Mouse (Mus musculus) neural tube, embryonic 11.5 days (tissue): ENCODE results near the gene Gm9736. TPM values are rescaled to one million over a fixed set of nuclear protein-coding genes. Genes with fewer than 3 reads are reported as not detected.
"Not testable (repeated sequence)": the region's sequence is repeated elsewhere in the genome, so short reads cannot be mapped to it uniquely, and the experiment has no call there.

Source experiments
- ATAC-seq: fragments of 200-750 bp; cut with Nextera tagmentation; 2 replicates; pipeline ENCODE4 v1.8.0; 2017; ENCODE audit warnings: moderate number of reproducible peaks, mild to moderate bottlenecking, moderate TSS enrichment, moderate library complexity; ENCODE audit not compliant: insufficient read depth, low FRiP score, low TSS enrichment
- DNase-seq: peaks from one replicate; pipeline ENCODE4 v3.0.0-alpha.2; 2015; ENCODE audit warnings: low spot score
- H3K27ac ChIP-seq: fragments of 300-500 bp; sonication (generic); 2 replicates; pipeline ENCODE4 v1.5.1; 2014; ENCODE audit warnings: low read depth, mild to moderate bottlenecking, low read length
- H3K27me3 ChIP-seq: fragments of 300-500 bp; sonication (generic); 2 replicates; pipeline ENCODE4 v1.6.1; 2014; ENCODE audit warnings: mild to moderate bottlenecking, low read length, mixed read lengths; ENCODE audit not compliant: control insufficient read depth, insufficient read depth
- H3K36me3 ChIP-seq: fragments of 300-500 bp; sonication (generic); 2 replicates; pipeline ENCODE4 v1.6.1; 2014; ENCODE audit warnings: mild to moderate bottlenecking, low read length, moderate library complexity, mixed read lengths; ENCODE audit not compliant: control insufficient read depth, insufficient read depth
- H3K4me1 ChIP-seq: fragments of 300-500 bp; sonication (generic); 2 replicates; pipeline ENCODE4 v1.6.1; 2014; ENCODE audit warnings: low read length, mixed read lengths; ENCODE audit not compliant: control insufficient read depth, insufficient read depth
- H3K4me2 ChIP-seq: fragments of 300-500 bp; sonication (generic); 2 replicates; pipeline ENCODE4 v1.6.1; 2014; ENCODE audit warnings: low read depth, mild to moderate bottlenecking, moderate library complexity
- H3K4me3 ChIP-seq: fragments of 300-500 bp; sonication (generic); 2 replicates; pipeline ENCODE4 v1.5.1; 2014; ENCODE audit warnings: low read depth, low read length
- H3K9ac ChIP-seq: fragments of 300-500 bp; sonication (generic); 2 replicates; pipeline ENCODE4 v1.6.1; 2014; ENCODE audit warnings: mild to moderate bottlenecking, low read length
- H3K9me3 ChIP-seq: fragments of 300-500 bp; sonication (generic); 2 replicates; pipeline ENCODE4 v1.6.1; 2016; ENCODE audit warnings: low read length; ENCODE audit not compliant: control insufficient read depth
- WGBS: fragments of 180-500 bp; shearing (Covaris S2); extraction: QIAGEN DNeasy Blood & Tissue Kit; methylation state at CpG from one replicate; pipeline ENCODE4 v1.1.7; 2014; 5-methylcytosine and 5-hydroxymethylcytosine counted together
- polyA plus RNA-seq: library from polyadenylated mRNA; unstranded; fragments of >200 nt; fragmentation: Nextera tagmentation; extraction: Ambion mirVana; gene quantifications from 2 replicates; pipeline ENCODE4 v1.2.1, GENCODE M21; 2014

The Gm9736 gene
- polyA plus RNA-seq, 1 experiment from 2014 or later: not detected

GRCm38 (mm10) chr10:77713734-77714133 lies 37.4 kb downstream of the Gm9736 start:
- Histone ChIP-seq H3K9me3 (no peaks in the 10 kb centered on the region), H3K4me1 (no peaks in the 10 kb centered on the region), H3K36me3 (no peaks in the 10 kb centered on the region), H3K9ac (no peak overlapping the region), H3K27me3 (no peaks in the 10 kb centered on the region), H3K4me2 (no peak overlapping the region), H3K27ac (no peak overlapping the region), H3K4me3 (no peak overlapping the region)
- DNase-seq: no peak
- WGBS: 73% methylated on average over 4 of the region's 4 CpGs
- no peak for ATAC-seq

DNA sequence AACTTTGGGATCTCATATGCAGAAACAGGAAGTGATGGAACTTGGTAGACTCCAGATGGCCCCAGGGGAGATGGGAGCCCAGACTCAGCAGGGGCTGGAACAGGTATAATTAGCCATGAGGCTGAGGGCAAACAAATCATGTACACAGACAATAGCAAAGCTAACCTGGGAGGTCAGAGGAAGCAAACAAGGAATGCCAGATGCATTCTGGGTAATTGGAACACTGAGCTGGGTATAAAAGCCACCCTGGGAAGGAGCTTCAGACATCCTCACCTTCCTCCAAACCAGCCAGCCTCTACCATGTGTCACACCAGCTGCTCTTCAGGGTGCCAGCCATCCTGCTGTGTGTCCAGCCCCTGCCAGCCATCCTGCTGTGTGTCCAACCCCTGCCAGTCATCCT lies 40.0 kb downstream of the Gm9736 start, which contains the start of gene Gm10024:
Gene Gm10024, plus strand, starts transcription at position 301 of the 400 bp plus-strand sequence.
- not testable (repeated sequence) for H3K9ac ChIP-seq, H3K36me3 ChIP-seq, H3K27ac ChIP-seq, H3K9me3 ChIP-seq, H3K4me2 ChIP-seq, ATAC-seq, H3K27me3 ChIP-seq, H3K4me1 ChIP-seq, H3K4me3 ChIP-seq, DNase-seq

DNA sequence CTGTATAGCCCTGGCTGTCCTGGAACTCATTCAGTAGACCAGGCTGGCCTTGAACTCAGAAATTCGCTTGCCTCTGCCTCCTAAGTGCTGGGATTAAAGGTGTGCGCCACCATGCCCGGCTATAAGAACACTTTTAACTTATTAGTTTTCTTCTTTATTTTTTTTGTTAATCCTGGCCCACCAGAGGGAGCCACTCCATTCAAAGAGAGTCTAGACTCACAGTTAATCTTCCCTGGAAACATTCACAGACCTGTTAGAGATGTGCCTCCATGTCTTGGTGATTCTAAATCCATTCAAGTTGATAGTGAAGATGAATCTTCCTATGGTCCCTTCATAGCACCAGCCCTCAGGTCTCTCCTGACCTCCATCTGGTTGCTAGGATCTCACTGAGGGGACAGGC lies 41.3 kb downstream of the Gm9736 start:
- no peaks in the 10 kb centered on the region for H3K9me3 ChIP-seq
- no peak for DNase-seq
- no peak overlapping the region for H3K4me2 ChIP-seq
- H3K27me3 ChIP-seq: no peaks in the 10 kb centered on the region
- H3K9ac ChIP-seq: no peak overlapping the region
- 84% methylated on average over 3 of the region's 3 CpGs for WGBS
- ATAC-seq: no peak
- H3K36me3 ChIP-seq: no peaks in the 10 kb centered on the region
- no peak overlapping the region for H3K4me3 ChIP-seq
- H3K4me1 ChIP-seq: no peaks in the 10 kb centered on the region
- no peak overlapping the region for H3K27ac ChIP-seq

GRCm38 (mm10) chr10:77706326-77706725 lies 44.8 kb downstream of the Gm9736 start, which contains the start of gene Gm10272:
TSS of gene Gm10272 (plus strand) at chr10:77706626.
- Histone ChIP-seq H3K4me3 (no peak within 1 kb of the TSS), H3K36me3 (no peaks in the 10 kb centered on the region), H3K4me1 (no peaks in the 10 kb centered on the region), H3K9me3 (no peaks in the 10 kb centered on the region), H3K9ac (no peak within 1 kb of the TSS), H3K27me3 (no peaks in the 10 kb centered on the region), H3K27ac (no peak within 1 kb of the TSS), H3K4me2 (no peak within 1 kb of the TSS)
- 93% methylated on average over 1 of the region's 1 CpGs for WGBS
- no peak for ATAC-seq
- DNase-seq: no peak

Other genes with a start within 250 kb of the Gm9736 start
- gene Fam207a, start 235.6 kb downstream of the Gm9736 start, polyA plus RNA-seq: 45.7 and 49.0 TPM in 2 replicates
- 1.5 TPM in 2 replicates for gene Itgb2, start 221.1 kb downstream of the Gm9736 start, polyA plus RNA-seq
- 71.4 and 72.1 TPM in 2 replicates for gene Pttg1ip, start 169.6 kb downstream of the Gm9736 start, polyA plus RNA-seq
- gene Sumo3, start 145.3 kb downstream of the Gm9736 start, polyA plus RNA-seq: 334 and 346 TPM in 2 replicates
- 1.4 and 4.8 TPM in 2 replicates for gene Gm49325, start 145.2 kb downstream of the Gm9736 start, polyA plus RNA-seq
- gene Ube2g2, start 129.1 kb downstream of the Gm9736 start, polyA plus RNA-seq: 65.9 and 66.0 TPM in 2 replicates
- gene Tspear, start 64.8 kb downstream of the Gm9736 start, polyA plus RNA-seq: 0.92 and 1.0 TPM in 2 replicates
- gene Gm19402, start 60.6 kb downstream of the Gm9736 start, polyA plus RNA-seq: not detected in 2 replicates
- not detected in 2 replicates for gene Gm9508, start 54.1 kb downstream of the Gm9736 start, polyA plus RNA-seq
- not detected in 2 replicates for gene Gm10272, start 44.7 kb downstream of the Gm9736 start, polyA plus RNA-seq
- gene Gm10024, start 39.9 kb downstream of the Gm9736 start, polyA plus RNA-seq: not detected in 2 replicates
- gene Gm10142, start 35.5 kb downstream of the Gm9736 start, polyA plus RNA-seq: not detected in 2 replicates
- gene Krtap12-1, start 30.8 kb downstream of the Gm9736 start, polyA plus RNA-seq: not detected in 2 replicates
- not detected in 2 replicates for gene Gm10100, start 24.9 kb downstream of the Gm9736 start, polyA plus RNA-seq
- gene Gm18596, start 8.7 kb downstream of the Gm9736 start, polyA plus RNA-seq: not detected in 2 replicates
- not detected in 2 replicates for gene Gm3233, start 8.3 kb upstream of the Gm9736 start, polyA plus RNA-seq
- gene Gm3238, start 20.0 kb upstream of the Gm9736 start, polyA plus RNA-seq: not detected in 2 replicates
- not detected in 2 replicates for gene Gm7138, start 25.6 kb upstream of the Gm9736 start, polyA plus RNA-seq
- not detected in 2 replicates for gene Gm3250, start 31.2 kb upstream of the Gm9736 start, polyA plus RNA-seq
- not detected in 2 replicates for gene Gm7137, start 36.8 kb upstream of the Gm9736 start, polyA plus RNA-seq
- not detected in 2 replicates for gene Gm9639, start 43.7 kb upstream of the Gm9736 start, polyA plus RNA-seq
- gene Gm19668, start 47.8 kb upstream of the Gm9736 start, polyA plus RNA-seq: not detected in 2 replicates
- gene Gm9507, start 60.5 kb upstream of the Gm9736 start, polyA plus RNA-seq: not detected in 2 replicates
- gene Gm2696, start 63.3 kb upstream of the Gm9736 start, polyA plus RNA-seq: not detected in 2 replicates
- gene Krtap10-4, start 75.7 kb upstream of the Gm9736 start, polyA plus RNA-seq: not detected in 2 replicates
- not detected in 2 replicates for gene Krtap10-10, start 84.6 kb upstream of the Gm9736 start, polyA plus RNA-seq
- gene Gm36176, start 95.4 kb upstream of the Gm9736 start, polyA plus RNA-seq: not detected in 2 replicates
- not detected in 2 replicates for gene Gm10318, start 101.5 kb upstream of the Gm9736 start, polyA plus RNA-seq
- not detected in 2 replicates for gene Gm3285, start 110.6 kb upstream of the Gm9736 start, polyA plus RNA-seq
- gene Lrrc3, start 151.2 kb upstream of the Gm9736 start, polyA plus RNA-seq: 4.3 and 4.8 TPM in 2 replicates
- 0.58 and 1.4 TPM in 2 replicates for gene Trpm2, start 219.2 kb upstream of the Gm9736 start, polyA plus RNA-seq
- gene 1810043G02Rik, start 227.2 kb upstream of the Gm9736 start, polyA plus RNA-seq: 35.9 and 42.5 TPM in 2 replicates